Mouse (Mus musculus) brain, embryonic 14.5 days (tissue): ENCODE data around the gene Tspan32.

Source experiments
- CTCF ChIP-seq: fragments of 200-500 bp; IDR thresholded peaks from 2 replicates; pipeline ENCODE4 v1.5.1; 2012; ENCODE audit warnings: inconsistent platforms, mild to moderate bottlenecking, moderate library complexity, borderline replicate concordance; ENCODE audit not compliant: insufficient read depth, insufficient read length; ENCODE audit errors: extremely low read depth
- POLR2A ChIP-seq: fragments of 200-500 bp; IDR thresholded peaks from 2 replicates; pipeline ENCODE4 v1.6.1; 2012; ENCODE audit warnings: mild to moderate bottlenecking, inconsistent platforms, borderline replicate concordance; ENCODE audit not compliant: poor library complexity, insufficient read depth, insufficient read length, severe bottlenecking; ENCODE audit errors: extremely low read depth

DNA sequence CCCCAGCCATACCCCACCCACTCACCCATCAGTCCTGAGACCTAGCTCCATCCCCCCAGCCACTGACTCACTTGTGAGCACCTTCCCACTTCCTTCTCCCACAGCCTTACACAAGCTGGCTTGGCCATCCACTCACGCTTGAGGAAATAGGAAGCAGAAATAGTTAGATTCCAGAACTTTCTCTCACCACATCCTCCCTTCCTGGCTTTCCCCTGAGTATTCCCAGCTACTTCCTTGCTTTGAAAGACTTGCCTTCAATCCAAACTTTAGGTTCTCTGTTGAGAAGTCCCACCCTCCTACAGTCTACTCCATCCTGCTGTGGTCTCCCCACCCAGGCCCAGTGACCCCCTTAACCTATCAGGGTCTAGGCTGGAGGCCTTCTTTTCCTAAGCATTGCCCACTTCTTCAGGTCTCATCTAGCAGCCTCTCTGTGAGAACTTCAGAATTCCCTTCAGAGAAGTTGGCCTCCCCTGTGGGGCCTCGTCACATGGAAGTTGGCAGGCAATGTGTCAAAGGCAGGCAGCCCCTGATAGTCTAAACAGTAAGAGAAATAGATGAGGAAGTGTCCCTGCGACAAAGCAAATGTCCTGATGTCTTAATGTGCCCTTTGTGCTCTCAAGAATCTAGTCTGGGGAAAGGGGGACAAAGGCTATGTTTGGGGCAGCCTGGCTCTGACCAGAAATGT, 36.4 kb downstream of the Tspan32 start:
- TF ChIP-seq POLR2A (no peak), CTCF (no peak)
